Mouse (Mus musculus) heart, embryonic 14.5 days (tissue): ENCODE results near the gene Fcgr1. TPM values are rescaled to one million over a fixed set of nuclear protein-coding genes. Genes with fewer than 3 reads are reported as not detected.
A peak's percentile ranks its signal among the peaks of the same experiment; 100 is the strongest.

Source experiments
- ATAC-seq: fragments of 200-750 bp; cut with Nextera tagmentation; 2 replicates; pipeline ENCODE4 v1.8.0; 2017; ENCODE audit warnings: low read depth, moderate TSS enrichment; ENCODE audit not compliant: insufficient number of reproducible peaks, insufficient read depth, low FRiP score
- H3K27ac ChIP-seq, 2 experiments: fragments of 200-500 bp in 1 of 2; fragments of 300-500 bp in 1 of 2; sonication (generic) in 1 of 2; replicated peaks in 1 of 2; 2 replicates each; pipeline ENCODE4 v1.5.1; 2012 to 2014; ENCODE audit warnings: low read depth in 2 of 2, low read length in 2 of 2, control low read depth in 1 of 2, mild to moderate bottlenecking in 1 of 2, mixed read lengths in 1 of 2; ENCODE audit not compliant: control insufficient read depth in 1 of 2, insufficient read depth in 1 of 2
- H3K27me3 ChIP-seq: fragments of 300-500 bp; sonication (generic); 2 replicates; pipeline ENCODE4 v1.6.1; 2014; ENCODE audit warnings: mild to moderate bottlenecking, low read length, control low read depth; ENCODE audit not compliant: control insufficient read depth, insufficient read depth
- H3K36me3 ChIP-seq: fragments of 300-500 bp; sonication (generic); 2 replicates; pipeline ENCODE4 v1.6.1; 2014; ENCODE audit warnings: mild to moderate bottlenecking, control low read depth, low read length, mixed read lengths; ENCODE audit not compliant: control insufficient read depth, insufficient read depth
- H3K4me1 ChIP-seq, 2 experiments: fragments of 200-500 bp in 1 of 2; fragments of 300-500 bp in 1 of 2; sonication (generic) in 1 of 2; 2 replicates each; pipeline ENCODE4 v1.6.1; 2012 to 2014; ENCODE audit warnings: low read length in 2 of 2, control low read depth in 1 of 2, mixed read lengths in 1 of 2; ENCODE audit not compliant: control insufficient read depth in 2 of 2, insufficient read depth in 2 of 2
- H3K4me2 ChIP-seq: fragments of 300-500 bp; sonication (generic); 2 replicates; pipeline ENCODE4 v1.6.1; 2014; ENCODE audit warnings: mild to moderate bottlenecking, low read length
- H3K4me3 ChIP-seq, 2 experiments: fragments of 200-500 bp in 1 of 2; fragments of 300-500 bp in 1 of 2; sonication (generic) in 1 of 2; 2 replicates each; pipeline ENCODE4 v1.5.1; 2012 to 2014; ENCODE audit warnings: low read length in 2 of 2, mild to moderate bottlenecking in 2 of 2, control low read depth in 1 of 2, low read depth in 1 of 2, moderate library complexity in 1 of 2; ENCODE audit not compliant: control insufficient read depth in 1 of 2, insufficient read depth in 1 of 2
- H3K9ac ChIP-seq: fragments of 300-500 bp; sonication (generic); 2 replicates; pipeline ENCODE4 v1.6.1; 2014; ENCODE audit warnings: mild to moderate bottlenecking, low read length
- H3K9me3 ChIP-seq: fragments of 300-500 bp; sonication (generic); 2 replicates; pipeline ENCODE4 v1.6.1; 2016; ENCODE audit warnings: low read length, control low read depth; ENCODE audit not compliant: control insufficient read depth
- WGBS: fragments of 180-500 bp; shearing (Covaris S2); extraction: QIAGEN DNeasy Blood & Tissue Kit; methylation state at CpG from one replicate; pipeline ENCODE4 v1.1.7; 2014; 5-methylcytosine and 5-hydroxymethylcytosine counted together
- polyA plus RNA-seq: library from polyadenylated mRNA; unstranded; fragments of >200 nt; fragmentation: Nextera tagmentation; extraction: Ambion mirVana; gene quantifications from 2 replicates; pipeline ENCODE4 v1.2.1, GENCODE M21; 2014

Gene Fcgr1
- polyA plus RNA-seq, 1 experiment from 2014 or later = 2.1 TPM

DNA sequence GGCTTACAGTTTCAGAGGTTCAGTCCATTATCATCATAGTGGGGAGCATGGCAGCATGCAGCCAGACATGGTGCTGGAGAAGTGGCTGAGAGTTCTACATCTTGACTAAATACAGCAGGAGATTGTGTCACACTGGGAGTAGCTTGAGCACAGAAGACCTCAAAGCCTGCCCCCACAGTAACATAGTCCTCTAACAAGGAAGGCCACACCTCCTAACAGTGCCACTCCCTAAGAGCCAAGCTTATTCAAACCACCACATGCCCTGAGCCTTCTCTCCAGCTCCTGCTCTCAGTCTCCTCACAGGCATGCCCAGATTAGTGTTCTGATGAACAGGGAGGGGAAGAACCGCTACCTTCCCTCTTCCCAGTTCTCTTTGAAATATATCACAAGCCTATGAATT, 42.9 kb upstream of the Fcgr1 start:
- Histone ChIP-seq H3K27me3 (peaks cover 80% of the 10 kb centered on the region), H3K9me3 (no peaks in the 10 kb centered on the region), H3K27ac (no peak overlapping the region), H3K4me2 (no peak overlapping the region), H3K4me3 (no peak overlapping the region), H3K9ac (no peak overlapping the region), H3K4me1 (peaks cover 4 to 7% of the 10 kb centered on the region in 2 experiments; a peak in 2 of 4 replicates), H3K36me3 (no peaks in the 10 kb centered on the region)
- 75% methylated on average over 1 of the region's 1 CpGs for WGBS
- ATAC-seq = no peak

DNA sequence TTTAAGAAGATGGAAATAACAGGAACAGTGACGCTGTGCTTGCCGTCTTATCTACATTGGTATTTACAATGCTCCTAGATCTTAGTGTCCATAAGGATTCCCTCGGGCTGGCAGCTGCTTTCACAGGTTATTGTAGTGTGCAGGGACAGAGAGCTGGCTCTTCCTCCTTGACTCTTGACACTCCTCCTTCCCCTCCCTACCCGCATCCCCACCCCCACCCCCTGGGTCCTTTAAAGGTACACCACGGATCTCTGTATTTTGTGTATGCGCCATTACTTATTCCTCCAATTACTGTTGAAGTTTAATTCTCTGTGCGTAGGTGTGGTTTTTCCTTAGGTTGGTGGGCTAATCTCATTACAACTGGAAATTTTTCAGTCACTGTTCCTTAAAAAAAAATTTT, 41.8 kb upstream of the Fcgr1 start:
- no peak for ATAC-seq
- Histone ChIP-seq H3K4me2 (no peak overlapping the region), H3K9me3 (no peaks in the 10 kb centered on the region), H3K36me3 (no peaks in the 10 kb centered on the region), H3K4me3 (no peak overlapping the region), H3K9ac (no peak overlapping the region), H3K27ac (no peak overlapping the region), H3K4me1 (peaks cover 4 to 7% of the 10 kb centered on the region in 2 experiments; a peak in 1 of 4 replicates), H3K27me3 (peaks cover 79% of the 10 kb centered on the region)
- 28% methylated on average over 7 of the region's 7 CpGs for WGBS

DNA sequence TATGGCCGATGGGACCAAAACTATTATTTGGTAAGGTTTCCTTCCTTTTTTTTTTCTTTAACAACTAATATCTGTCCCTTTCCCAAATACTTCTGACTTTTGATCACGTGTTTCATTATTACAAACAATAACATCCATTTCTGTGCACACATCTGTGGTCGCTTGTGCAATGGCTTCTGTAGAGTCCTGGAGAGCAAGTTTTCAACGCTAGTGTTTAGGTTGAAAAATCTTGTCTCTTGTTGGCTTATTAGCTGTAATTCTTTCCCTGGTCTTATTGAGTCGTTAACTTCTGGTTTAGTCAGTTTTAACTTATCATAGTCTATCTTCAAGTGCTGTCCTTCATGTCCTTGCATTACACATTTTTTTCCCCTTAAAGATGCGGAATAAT, 41.4 kb upstream of the Fcgr1 start:
- WGBS = 59% methylated on average over 6 of the region's 6 CpGs
- H3K4me3 ChIP-seq = no peak overlapping the region
- no peaks in the 10 kb centered on the region for H3K36me3 ChIP-seq
- no peaks in the 10 kb centered on the region for H3K9me3 ChIP-seq
- H3K27ac ChIP-seq = no peak overlapping the region
- peaks cover 82% of the 10 kb centered on the region for H3K27me3 ChIP-seq
- H3K4me2 ChIP-seq = no peak overlapping the region
- H3K4me1 ChIP-seq = peaks cover 4 to 7% of the 10 kb centered on the region in 2 experiments; a peak in 1 of 4 replicates
- ATAC-seq = no peak
- no peak overlapping the region for H3K9ac ChIP-seq

DNA sequence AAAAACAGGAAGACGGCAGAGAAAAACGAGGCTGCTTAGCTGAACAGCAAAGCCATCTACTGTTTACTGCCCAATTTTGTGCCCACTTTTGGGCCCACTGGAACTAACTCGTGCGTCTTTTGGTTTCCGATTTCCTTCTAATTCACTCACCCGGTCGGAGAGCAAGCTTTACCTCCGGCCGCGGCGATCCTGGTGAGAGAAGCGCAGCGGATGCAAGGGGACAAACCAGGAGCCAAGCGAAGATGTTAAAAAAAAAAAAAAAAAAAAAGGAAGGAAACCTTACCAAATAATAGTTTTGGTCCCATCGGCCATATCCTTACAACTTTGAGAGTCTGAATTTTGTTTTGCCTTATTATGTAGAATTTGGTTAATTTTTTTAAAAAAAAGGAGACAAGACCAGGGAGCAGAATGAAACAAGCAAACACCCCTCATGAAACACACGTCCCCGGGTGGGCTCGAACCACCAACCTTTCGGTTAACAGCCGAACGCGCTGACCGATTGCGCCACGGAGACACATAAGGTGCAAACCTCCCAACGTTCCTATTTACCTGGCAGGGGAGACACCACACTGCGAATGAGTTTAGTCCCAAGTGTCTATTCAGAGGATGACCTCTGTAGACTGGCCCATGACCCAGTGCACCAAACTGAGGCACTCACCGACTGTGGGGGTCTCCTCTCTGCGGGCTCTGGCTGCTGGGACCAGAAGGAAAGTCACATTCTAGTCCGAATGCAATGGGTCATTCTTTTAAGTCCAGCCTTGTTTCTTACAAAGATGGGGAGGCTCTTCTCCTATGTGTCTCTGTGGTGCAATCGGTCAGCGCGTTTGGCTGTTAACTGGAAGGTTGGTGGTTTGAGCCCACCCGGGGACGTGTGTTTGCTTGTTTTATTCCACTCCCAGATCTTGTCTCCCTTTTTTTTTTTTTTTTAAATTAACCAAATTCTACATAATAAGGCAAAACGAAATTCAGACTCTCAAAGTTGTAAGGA, 40.7 kb upstream of the Fcgr1 start:
- 4% methylated on average over 36 of the region's 36 CpGs for WGBS
- H3K36me3 ChIP-seq = no peaks in the 10 kb centered on the region
- H3K27ac ChIP-seq = no peak overlapping the region
- no peak overlapping the region for H3K9ac ChIP-seq
- no peaks in the 10 kb centered on the region for H3K9me3 ChIP-seq
- peak overlapping the region; percentile 41 to 42 for H3K4me3 ChIP-seq
- ATAC-seq = no peak
- H3K27me3 ChIP-seq = peaks cover 89% of the 10 kb centered on the region
- H3K4me2 ChIP-seq = peak overlapping the region; percentile 69
- peaks cover 4 to 7% of the 10 kb centered on the region in 2 experiments; a peak in 1 of 4 replicates for H3K4me1 ChIP-seq

DNA sequence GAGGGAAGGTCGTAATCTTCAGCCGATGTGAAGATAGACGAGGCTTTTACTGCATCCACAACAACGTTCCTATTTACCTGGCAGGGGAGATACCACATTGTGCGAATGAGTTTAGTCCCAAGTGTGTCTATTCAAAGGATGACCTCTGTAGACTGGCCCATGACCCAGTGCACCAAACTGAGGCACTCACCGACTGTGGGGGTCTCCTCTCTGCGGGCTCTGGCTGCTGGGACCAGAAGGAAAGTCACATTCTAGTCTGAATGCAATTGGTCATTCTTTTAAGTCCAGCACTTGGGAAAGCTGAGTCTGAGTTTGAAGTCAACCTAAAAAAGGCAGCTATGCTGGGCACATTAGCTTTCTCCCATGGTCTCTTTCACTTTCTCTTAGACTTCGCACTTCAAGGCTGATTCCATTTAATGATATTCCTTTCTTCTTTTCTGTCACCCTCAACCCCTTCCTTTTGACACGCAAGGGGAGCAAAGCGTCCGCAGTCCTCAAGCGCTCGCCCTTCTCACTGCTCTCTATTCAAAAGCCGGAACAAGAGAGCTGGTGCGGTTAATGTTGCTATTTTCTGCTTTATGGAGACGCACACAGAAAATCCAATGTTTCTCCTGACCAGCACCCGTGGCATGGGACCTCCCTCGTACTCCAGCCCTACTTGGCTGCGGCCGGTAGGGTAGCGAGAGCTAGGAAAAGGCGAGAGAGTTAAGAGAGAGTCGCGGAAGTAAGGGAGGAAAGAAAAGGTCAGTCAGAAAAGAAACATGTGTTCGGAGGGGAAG, 39.8 kb upstream of the Fcgr1 start:
- H3K27me3 ChIP-seq = peaks cover 88% of the 10 kb centered on the region
- H3K9ac ChIP-seq = peak overlapping the region; percentile 54; the same call in 1 of the 2 replicates
- no peak overlapping the region for H3K27ac ChIP-seq
- H3K36me3 ChIP-seq = no peaks in the 10 kb centered on the region
- H3K4me3 ChIP-seq = peak overlapping the region; percentile 41 to 42
- 1% methylated on average over 25 of the region's 25 CpGs for WGBS
- H3K4me1 ChIP-seq = peaks cover 4 to 7% of the 10 kb centered on the region in 2 experiments; a peak in 1 of 4 replicates
- H3K4me2 ChIP-seq = peak overlapping the region; percentile 69
- no peak for ATAC-seq
- H3K9me3 ChIP-seq = no peaks in the 10 kb centered on the region

DNA sequence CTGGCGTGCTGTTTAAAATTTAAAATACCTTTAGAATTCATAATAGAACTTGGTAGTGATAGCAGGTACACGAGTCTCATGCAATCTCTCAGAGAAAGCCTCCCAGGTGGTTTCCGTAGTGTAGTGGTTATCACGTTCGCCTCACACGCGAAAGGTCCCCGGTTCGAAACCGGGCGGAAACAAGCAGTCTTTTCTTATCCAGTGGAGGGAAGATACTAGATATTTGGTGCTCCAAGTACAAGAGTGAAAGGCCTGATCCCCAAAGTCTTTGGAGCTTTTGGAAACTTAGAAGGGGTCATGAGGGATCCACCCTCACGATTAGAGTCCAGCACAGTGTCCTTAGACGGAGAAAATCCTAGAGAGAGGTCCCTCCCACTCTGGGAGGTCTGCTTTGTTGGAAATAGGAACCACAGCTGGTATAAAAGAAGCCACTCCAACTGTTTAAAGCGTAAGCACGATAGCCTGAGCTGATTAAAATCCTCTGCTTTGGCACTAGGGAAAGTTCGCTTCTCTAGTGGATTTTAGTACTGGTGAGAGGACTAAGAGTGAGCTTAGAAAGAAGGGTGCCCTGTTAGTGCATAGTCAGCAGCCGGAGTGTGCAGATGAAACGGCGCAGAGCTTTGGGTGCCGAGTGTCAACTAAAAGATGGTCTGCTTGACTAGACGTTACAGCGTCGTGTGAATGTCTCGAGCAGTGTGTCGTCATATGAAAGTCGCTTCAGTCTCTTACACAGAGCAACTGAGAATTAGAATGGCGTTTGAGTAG, 39.0 kb upstream of the Fcgr1 start:
- Histone ChIP-seq H3K27me3 (peaks cover 82% of the 10 kb centered on the region), H3K4me3 (peak overlapping the region in 1 of 2 experiments; percentile 41; a peak in 2 of 4 replicates), H3K4me2 (peak overlapping the region; percentile 69), H3K9me3 (no peaks in the 10 kb centered on the region), H3K27ac (no peak overlapping the region), H3K36me3 (no peaks in the 10 kb centered on the region), H3K9ac (no peak overlapping the region), H3K4me1 (peaks cover 4 to 7% of the 10 kb centered on the region in 2 experiments; a peak in 1 of 4 replicates)
- 5% methylated on average over 27 of the region's 27 CpGs for WGBS
- no peak for ATAC-seq

DNA sequence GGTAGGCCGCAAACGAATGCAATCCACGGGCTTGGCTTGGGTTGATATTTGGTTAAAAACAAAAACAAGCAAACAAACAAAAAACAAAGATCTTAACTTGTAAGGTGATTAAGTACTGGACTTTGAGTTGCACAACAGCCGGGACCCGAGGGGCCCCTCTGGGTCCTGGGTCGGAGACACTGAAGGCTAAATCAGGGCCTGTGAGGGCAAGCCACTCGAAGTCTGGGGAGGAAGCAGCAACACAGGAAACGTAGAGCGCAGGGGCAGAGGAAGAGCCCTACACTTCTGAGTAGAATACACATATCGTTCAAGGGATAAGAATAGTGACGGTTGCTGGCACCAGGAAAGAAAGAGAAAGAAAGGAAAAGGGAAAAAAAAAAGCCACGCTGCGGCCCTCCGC, 38.2 kb upstream of the Fcgr1 start:
- H3K27me3 ChIP-seq = peaks cover 74% of the 10 kb centered on the region
- no peak overlapping the region for H3K27ac ChIP-seq
- H3K9me3 ChIP-seq = no peaks in the 10 kb centered on the region
- peak overlapping the region; percentile 11; the same call in 1 of the 2 replicates for H3K4me2 ChIP-seq
- 21% methylated on average over 14 of the region's 14 CpGs for WGBS
- no peak for ATAC-seq
- H3K36me3 ChIP-seq = no peaks in the 10 kb centered on the region
- no peak overlapping the region for H3K4me3 ChIP-seq
- H3K9ac ChIP-seq = no peak overlapping the region
- peaks cover 4 to 7% of the 10 kb centered on the region in 2 experiments; a peak in 1 of 4 replicates for H3K4me1 ChIP-seq
